Mouse (Mus musculus) limb, embryonic 11.5 days (tissue): ENCODE data around the gene Ubl3. TPM values are rescaled to one million over a fixed set of nuclear protein-coding genes. Genes with fewer than 3 reads are reported as not detected.
A peak's percentile ranks its signal among the peaks of the same experiment; 100 is the strongest.

ENCODE experiments used
- ATAC-seq: fragments of 200-750 bp; cut with Nextera tagmentation; 2 replicates; pipeline ENCODE4 v1.8.0; 2017; ENCODE audit warnings: low read depth; ENCODE audit not compliant: insufficient number of reproducible peaks, low FRiP score, low TSS enrichment
- DNase-seq: peaks from one replicate; pipeline ENCODE4 v3.0.0-alpha.2; 2015; ENCODE audit warnings: low spot score
- H3K27ac ChIP-seq: fragments of 300-500 bp; sonication (generic); replicated peaks from 2 replicates; pipeline ENCODE4 v1.5.1; 2014; ENCODE audit warnings: low read depth, mild to moderate bottlenecking, low read length
- H3K27me3 ChIP-seq: fragments of 300-500 bp; sonication (generic); 2 replicates; pipeline ENCODE4 v1.6.1; 2014; ENCODE audit warnings: mild to moderate bottlenecking, low read length, mixed read lengths; ENCODE audit not compliant: control insufficient read depth, insufficient read depth
- H3K36me3 ChIP-seq: fragments of 300-500 bp; sonication (generic); 2 replicates; pipeline ENCODE4 v1.6.1; 2014; ENCODE audit warnings: mild to moderate bottlenecking, low read length, moderate library complexity, mixed read lengths; ENCODE audit not compliant: control insufficient read depth, insufficient read depth
- H3K4me1 ChIP-seq: fragments of 300-500 bp; sonication (generic); 2 replicates; pipeline ENCODE4 v1.6.1; 2014; ENCODE audit warnings: low read length, mixed read lengths; ENCODE audit not compliant: control insufficient read depth, insufficient read depth
- H3K4me2 ChIP-seq: fragments of 300-500 bp; sonication (generic); 2 replicates; pipeline ENCODE4 v1.6.1; 2014; ENCODE audit warnings: low read depth, mild to moderate bottlenecking, moderate library complexity; ENCODE audit not compliant: severe bottlenecking
- H3K4me3 ChIP-seq: fragments of 300-500 bp; sonication (generic); 2 replicates; pipeline ENCODE4 v1.5.1; 2014; ENCODE audit warnings: low read depth, low read length
- H3K9ac ChIP-seq: fragments of 300-500 bp; sonication (generic); 2 replicates; pipeline ENCODE4 v1.6.1; 2014; ENCODE audit warnings: mild to moderate bottlenecking, low read length
- H3K9me3 ChIP-seq: fragments of 300-500 bp; sonication (generic); 2 replicates; pipeline ENCODE4 v1.6.1; 2016; ENCODE audit warnings: low read length; ENCODE audit not compliant: control insufficient read depth
- WGBS: fragments of 180-500 bp; shearing (Covaris S2); extraction: QIAGEN DNeasy Blood & Tissue Kit; methylation state at CpG from one replicate; pipeline ENCODE4 v1.1.7; 2014; 5-methylcytosine and 5-hydroxymethylcytosine counted together
- polyA plus RNA-seq: library from polyadenylated mRNA; unstranded; fragments of >200 nt; fragmentation: Nextera tagmentation; extraction: Ambion mirVana; gene quantifications from 2 replicates; pipeline ENCODE4 v1.2.1, GENCODE M21; 2014

Ubl3 gene
- polyA plus RNA-seq, 1 experiment from 2014 or later, result 50.6 TPM

GRCm38 (mm10) chr5:148572676-148573075 lies 20.1 kb upstream of the Ubl3 start:
- no peak overlapping the region for H3K9ac ChIP-seq
- no peak overlapping the region for H3K4me2 ChIP-seq
- H3K9me3 ChIP-seq, result no peaks in the 10 kb centered on the region
- H3K4me1 ChIP-seq, result no peaks in the 10 kb centered on the region
- ATAC-seq, result no peak
- H3K4me3 ChIP-seq, result no peak overlapping the region
- no peak overlapping the region for H3K27ac ChIP-seq
- H3K36me3 ChIP-seq, result no peaks in the 10 kb centered on the region
- DNase-seq, result no peak
- 84% methylated on average over 5 of the region's 5 CpGs for WGBS
- H3K27me3 ChIP-seq, result no peaks in the 10 kb centered on the region

GRCm38 (mm10) chr5:148570571-148571304 lies 18.1 kb upstream of the Ubl3 start:
- ATAC-seq (no peak), DNase-seq (no peak)
- no peak overlapping the region for H3K4me2 ChIP-seq
- H3K4me3 ChIP-seq, result no peak overlapping the region
- no peaks in the 10 kb centered on the region for H3K4me1 ChIP-seq
- no peak overlapping the region for H3K27ac ChIP-seq
- no peaks in the 10 kb centered on the region for H3K36me3 ChIP-seq
- H3K27me3 ChIP-seq, result no peaks in the 10 kb centered on the region
- 81% methylated on average over 14 of the region's 14 CpGs for WGBS
- H3K9me3 ChIP-seq, result no peaks in the 10 kb centered on the region
- H3K9ac ChIP-seq, result no peak overlapping the region

GRCm38 (mm10) chr5:148569444-148569843 lies 16.9 kb upstream of the Ubl3 start:
- Histone ChIP-seq H3K27me3 (no peaks in the 10 kb centered on the region), H3K36me3 (no peaks in the 10 kb centered on the region), H3K27ac (no peak overlapping the region), H3K9ac (no peak overlapping the region), H3K4me2 (no peak overlapping the region), H3K4me3 (no peak overlapping the region), H3K4me1 (no peaks in the 10 kb centered on the region), H3K9me3 (no peaks in the 10 kb centered on the region)
- 71% methylated on average over 13 of the region's 13 CpGs for WGBS
- ATAC-seq, result peak; percentile 62; the same call in 1 of the 2 replicates
- DNase-seq, result no peak

- Histone ChIP-seq H3K27ac (no peak overlapping the region), H3K27me3 (no peaks in the 10 kb centered on the region), H3K4me3 (no peak overlapping the region), H3K4me1 (no peaks in the 10 kb centered on the region), H3K36me3 (no peaks in the 10 kb centered on the region), H3K9me3 (no peaks in the 10 kb centered on the region), H3K4me2 (no peak overlapping the region), H3K9ac (no peak overlapping the region)
- no peak for DNase-seq
- 36% methylated on average over 6 of the region's 6 CpGs for WGBS
- no peak for ATAC-seq
Measured at GRCm38 (mm10) chr5:148565636-148566035, 13.0 kb upstream of the Ubl3 start.

- no peaks in the 10 kb centered on the region for H3K9me3 ChIP-seq
- no peak overlapping the region for H3K27ac ChIP-seq
- H3K4me3 ChIP-seq, result no peak overlapping the region
- H3K4me2 ChIP-seq, result no peak overlapping the region
- ATAC-seq, result no peak
- no peaks in the 10 kb centered on the region for H3K27me3 ChIP-seq
- H3K36me3 ChIP-seq, result no peaks in the 10 kb centered on the region
- DNase-seq, result no peak
- no peaks in the 10 kb centered on the region for H3K4me1 ChIP-seq
- WGBS, result 84% methylated on average over 3 of the region's 3 CpGs
- H3K9ac ChIP-seq, result no peak overlapping the region
Measured at GRCm38 (mm10) chr5:148564073-148564472, 11.5 kb upstream of the Ubl3 start.

GRCm38 (mm10) chr5:148563281-148563680 lies 10.7 kb upstream of the Ubl3 start:
- Histone ChIP-seq H3K4me1 (no peaks in the 10 kb centered on the region), H3K27me3 (no peaks in the 10 kb centered on the region), H3K27ac (no peak overlapping the region), H3K9ac (no peak overlapping the region), H3K4me3 (no peak overlapping the region), H3K4me2 (no peak overlapping the region), H3K9me3 (no peaks in the 10 kb centered on the region), H3K36me3 (no peaks in the 10 kb centered on the region)
- DNase-seq, result no peak
- WGBS, result 95% methylated on average over 3 of the region's 4 CpGs
- ATAC-seq, result no peak

- no peaks in the 10 kb centered on the region for H3K36me3 ChIP-seq
- no peak overlapping the region for H3K4me2 ChIP-seq
- ATAC-seq (no peak), DNase-seq (no peak)
- no peaks in the 10 kb centered on the region for H3K27me3 ChIP-seq
- 88% methylated on average over 8 of the region's 8 CpGs for WGBS
- H3K27ac ChIP-seq, result no peak overlapping the region
- H3K9me3 ChIP-seq, result no peaks in the 10 kb centered on the region
- H3K9ac ChIP-seq, result no peak overlapping the region
- no peaks in the 10 kb centered on the region for H3K4me1 ChIP-seq
- no peak overlapping the region for H3K4me3 ChIP-seq
Measured at GRCm38 (mm10) chr5:148562235-148562634, 9.6 kb upstream of the Ubl3 start.

GRCm38 (mm10) chr5:148559261-148559958 lies 6.8 kb upstream of the Ubl3 start:
- ATAC-seq, result no peak
- no peaks in the 10 kb centered on the region for H3K9me3 ChIP-seq
- H3K36me3 ChIP-seq, result no peaks in the 10 kb centered on the region
- no peak for DNase-seq
- H3K9ac ChIP-seq, result no peak overlapping the region
- H3K4me3 ChIP-seq, result no peak overlapping the region
- H3K4me1 ChIP-seq, result no peaks in the 10 kb centered on the region; the same call in 1 of the 2 replicates
- H3K27ac ChIP-seq, result no peak overlapping the region
- WGBS, result 92% methylated on average over 14 of the region's 15 CpGs
- H3K4me2 ChIP-seq, result no peak overlapping the region
- H3K27me3 ChIP-seq, result no peaks in the 10 kb centered on the region
